Mouse (Mus musculus) ES-E14 (cell line): ENCODE measurements around the gene Fsd2.

Source experiments
- CHD2 ChIP-seq: IDR thresholded peaks from 2 replicates; pipeline ENCODE4 v1.6.1; 2014; ENCODE audit warnings: mild to moderate bottlenecking, low read depth, low read length, inconsistent platforms
- HCFC1 ChIP-seq: IDR thresholded peaks from 2 replicates; pipeline ENCODE4 v1.6.1; 2012; ENCODE audit warnings: low read length, inconsistent platforms, borderline replicate concordance; ENCODE audit not compliant: insufficient read depth
- MAFK ChIP-seq: IDR thresholded peaks from 2 replicates; pipeline ENCODE4 v1.6.1; 2014; ENCODE audit warnings: mild to moderate bottlenecking, low read depth, low read length, inconsistent platforms; ENCODE audit not compliant: insufficient read depth
- ZC3H11A ChIP-seq: IDR thresholded peaks from 2 replicates; pipeline ENCODE4 v1.6.1; 2012; ENCODE audit warnings: low read depth, mild to moderate bottlenecking, inconsistent platforms, low read length, borderline replicate concordance
- ZNF384 ChIP-seq: IDR thresholded peaks from 2 replicates; pipeline ENCODE4 v1.6.1; 2012; ENCODE audit warnings: low read depth, low read length, inconsistent platforms

- TF ChIP-seq HCFC1 (no peak; the same call in 1 of the 2 replicates), ZC3H11A (no peak), ZNF384 (no peak), MAFK (no peak), CHD2 (no peak)
Measured at GRCm38 (mm10) chr7:81523008-81523662, 43.6 kb downstream of the Fsd2 start.
